11 mouse cellular contexts compared by ENCODE assay signal in the genomic region with DNA sequence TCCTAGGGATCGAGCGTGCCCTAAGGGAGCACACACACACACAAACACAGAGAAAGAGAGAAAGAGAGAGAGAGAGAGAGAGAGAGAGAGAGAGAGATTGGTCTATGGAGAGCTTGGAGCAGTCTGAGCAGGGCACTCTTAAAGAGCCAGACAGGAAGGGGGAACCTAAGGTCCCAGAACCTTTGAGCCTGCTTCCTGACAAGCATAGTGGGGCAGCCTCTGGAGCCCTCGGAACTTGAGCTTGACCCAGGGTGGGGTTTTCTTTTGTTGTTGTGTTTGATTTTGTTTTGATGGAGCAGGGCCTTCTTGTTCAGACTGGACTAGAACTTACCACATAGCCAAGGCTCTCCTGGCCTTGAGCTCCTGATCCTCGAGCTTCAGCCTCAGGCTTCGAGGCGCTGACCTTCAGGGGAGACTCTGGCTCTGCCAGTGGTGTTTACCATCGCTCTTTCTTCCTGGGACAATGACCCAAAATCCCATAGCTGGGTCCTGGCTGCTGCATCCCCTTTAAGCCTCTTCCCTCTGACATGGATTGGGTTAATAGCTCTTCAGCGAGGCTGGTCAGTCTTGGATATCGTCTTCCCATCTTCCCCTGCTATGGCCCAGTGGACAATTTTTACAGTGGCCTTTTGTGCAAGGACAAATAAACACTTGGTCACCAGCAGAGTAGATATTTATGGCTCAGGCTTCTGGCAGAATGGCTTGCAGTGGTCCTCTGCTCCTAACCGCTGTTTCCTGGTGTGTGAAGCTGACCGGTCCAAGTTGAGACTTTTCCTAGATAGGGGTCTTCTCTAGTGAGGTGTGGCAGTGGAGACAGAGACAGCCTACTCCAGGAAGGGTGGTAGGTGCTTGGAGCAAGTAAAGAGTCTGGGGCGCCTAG.
A peak's percentile ranks its signal among the peaks of the same experiment; 100 is the strongest.
DNase-seq lines count a peak whose midpoint lies in the region; ATAC-seq and TF ChIP-seq lines count a peak whose summit lies in the region.
"Had no signal": no experiment of that assay in that cellular context is flagged by ENCODE, and none has a peak within 500 bp of the region (broad histone marks: within the 10 kb centered on the region; RNA-seq: fewer than 3 reads in every experiment).

No protein-coding gene starts in this region.

- H3K36me3 ChIP-seq in heart, embryonic 12.5 days: no peaks in the 10 kb centered on the region
- H3K36me3 ChIP-seq in stomach, postnatal 0 days (ENCODE audit: control insufficient read depth, insufficient read depth, low read length): no peaks in the 10 kb centered on the region
- no peaks in the 10 kb centered on the region for H3K36me3 ChIP-seq in forebrain, embryonic 16.5 days (ENCODE audit: control insufficient read depth, insufficient read depth)

- ATAC-seq in heart, embryonic 12.5 days (ENCODE audit: insufficient number of reproducible peaks, low FRiP score): no peak
- no peak for ATAC-seq in stomach, postnatal 0 days (ENCODE audit: low FRiP score, low TSS enrichment)
- no peak for ATAC-seq in forebrain, embryonic 16.5 days

- H3K4me3 ChIP-seq in heart, embryonic 12.5 days: no peak overlapping the region
- H3K4me3 ChIP-seq in stomach, postnatal 0 days (ENCODE audit: low read depth, low read length): no peak overlapping the region
- H3K4me3 ChIP-seq in forebrain, embryonic 16.5 days (replicated peaks; ENCODE audit: low read length): no peak overlapping the region

- H3K4me2 ChIP-seq in heart, embryonic 12.5 days: no peak overlapping the region
- no peak overlapping the region for H3K4me2 ChIP-seq in stomach, postnatal 0 days (replicated peaks; ENCODE audit: low read depth)
- H3K4me2 ChIP-seq in forebrain, embryonic 16.5 days (ENCODE audit: low read length): no peak overlapping the region

- H3K4me1 ChIP-seq in heart, embryonic 12.5 days (replicated peaks): peaks cover 81% of the 10 kb centered on the region
- peaks cover 27% of the 10 kb centered on the region for H3K4me1 ChIP-seq in stomach, postnatal 0 days (replicated peaks; ENCODE audit: control insufficient read depth, insufficient read depth)
- H3K4me1 ChIP-seq in forebrain, embryonic 16.5 days (replicated peaks; ENCODE audit: control insufficient read depth, insufficient read depth, low read length): peaks cover 24% of the 10 kb centered on the region

- H3K27ac ChIP-seq in heart, embryonic 12.5 days (ENCODE audit: poor library complexity, severe bottlenecking): no peak overlapping the region
- peak overlapping the region; percentile 74 for H3K27ac ChIP-seq in stomach, postnatal 0 days (replicated peaks)
- H3K27ac ChIP-seq in forebrain, embryonic 16.5 days (ENCODE audit: low read length): no peak overlapping the region

- no peak for DNase-seq in heart, postnatal 4 days
- DNase-seq in retina, postnatal 1 day: peak; percentile 63
- DNase-seq in retina, embryonic 14.5 days (ENCODE audit: low spot score): no peak
- DNase-seq in kidney, postnatal 10 days: peak; percentile 46
- DNase-seq in stomach, postnatal 0 days (ENCODE audit: low spot score): peak; percentile 19
- DNase-seq in left cerebral cortex, adult 8-10 months (ENCODE audit: low spot score in 2 of 2): no peak
- DNase-seq: cerebellum, adult 18-20 months; thymus, adult 18-20 months had no signal

- 48% methylated on average over 12 of the region's 12 CpGs for WGBS in heart, embryonic 12.5 days
- WGBS in stomach, postnatal 0 days: 56% methylated on average over 10 of the region's 12 CpGs
- WGBS in forebrain, embryonic 16.5 days: 75% methylated on average over 10 of the region's 12 CpGs

- TF ChIP-seq CTCF in stomach, postnatal 0 days (IDR thresholded peaks at IDR 0.05; ENCODE audit: low read depth): no peak

- no peak for TF ChIP-seq EP300 in stomach, postnatal 0 days (optimal IDR thresholded peaks at IDR 0.05)

- no peaks in the 10 kb centered on the region for H3K27me3 ChIP-seq in heart, embryonic 12.5 days (replicated peaks)
- H3K27me3 ChIP-seq in stomach, postnatal 0 days (ENCODE audit: control insufficient read depth, insufficient read depth, low read length): no peaks in the 10 kb centered on the region
- no peaks in the 10 kb centered on the region for H3K27me3 ChIP-seq in forebrain, embryonic 16.5 days (replicated peaks; ENCODE audit: control insufficient read depth, insufficient read depth, low read length)
- H3K27me3 ChIP-seq: CH12.LX had no signal

- 0 out of 2 replicates have a peak overlapping the region, but pooled peaks have one; percentile 16 for H3K9ac ChIP-seq in heart, embryonic 12.5 days
- no peak overlapping the region for H3K9ac ChIP-seq in stomach, postnatal 0 days (ENCODE audit: low read length)
- no peak overlapping the region for H3K9ac ChIP-seq in forebrain, embryonic 16.5 days (replicated peaks; ENCODE audit: low read depth, low read length)

- no peaks in the 10 kb centered on the region for H3K9me3 ChIP-seq in heart, embryonic 12.5 days (replicated peaks)
- H3K9me3 ChIP-seq in stomach, postnatal 0 days (ENCODE audit: control insufficient read depth, low read length): no peaks in the 10 kb centered on the region
- H3K9me3 ChIP-seq in forebrain, embryonic 16.5 days (ENCODE audit: control insufficient read depth, low read length): no peaks in the 10 kb centered on the region

Comparison
In these comparisons a context has a peak if more than half of its experiments do, and no peak if none do; other contexts are left out.
1. DNase-seq: peak in retina, postnatal 1 day (single experiment), kidney, postnatal 10 days (single experiment) and stomach, postnatal 0 days (single experiment); none in heart, postnatal 4 days (single experiment), retina, embryonic 14.5 days (single experiment) and left cerebral cortex, adult 8-10 months (0 of 2).